Mouse (Mus musculus): ENCODE results near the gene Slc40a1. TPM values are rescaled to one million over a fixed set of nuclear protein-coding genes. Genes with fewer than 3 reads are reported as not detected.

The Slc40a1 gene
- polyA plus RNA-seq, 1 experiment from 2014 or later: 101 TPM

- peaks cover 4% of the 10 kb centered on the region; the same call in 1 of the 2 replicates for H3K27me3 ChIP-seq (ENCODE audit: control insufficient read depth, insufficient read depth, low read length)
- no peak overlapping the region for H3K27ac ChIP-seq (ENCODE audit: low read depth, low read length)
- H3K36me3 ChIP-seq (ENCODE audit: control insufficient read depth, insufficient read depth, low read length): peaks cover 3% of the 10 kb centered on the region; the same call in 1 of the 2 replicates
- 0 out of 2 replicates have a peak, but pooled peaks cover 3% of the 10 kb centered on the region for H3K4me1 ChIP-seq (ENCODE audit: control insufficient read depth, insufficient read depth, low read length)
- peak overlapping the region; percentile 86 for H3K4me2 ChIP-seq (replicated peaks; ENCODE audit: low read depth, low read length)
- ATAC-seq (ENCODE audit: low FRiP score, low TSS enrichment): no peak
- H3K9me3 ChIP-seq (ENCODE audit: control insufficient read depth, low read length): no peaks in the 10 kb centered on the region
- WGBS: 28% methylated on average over 4 of the region's 4 CpGs
- H3K9ac ChIP-seq (ENCODE audit: low read depth, low read length): no peak overlapping the region
- H3K4me3 ChIP-seq (ENCODE audit: low read length): peak overlapping the region; percentile 69; the same call in 1 of the 2 replicates
Measured at GRCm38 (mm10) chr1:45923306-45923705, 3.0 kb downstream of the Slc40a1 start.

DNA sequence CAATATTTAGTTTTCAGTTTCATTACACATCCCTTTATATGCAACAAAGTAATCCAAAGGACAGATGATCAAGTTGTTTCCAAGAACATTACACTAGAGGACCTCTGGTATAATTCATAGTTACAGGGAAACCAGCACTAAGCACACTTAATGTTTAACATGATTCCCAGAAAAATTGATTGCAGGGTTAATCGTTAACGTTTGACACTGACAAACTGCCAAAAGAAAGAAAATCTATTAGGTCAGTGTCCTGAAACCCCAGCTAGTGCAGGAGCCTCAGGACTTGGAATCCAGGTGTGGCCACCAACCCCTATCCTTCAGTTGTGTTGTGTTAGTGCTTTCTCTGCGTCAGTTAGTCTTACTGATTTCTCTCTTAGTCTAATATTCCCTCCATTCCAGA is 5.6 kb downstream of the Slc40a1 start:
- Histone ChIP-seq H3K4me1 (ENCODE audit: control insufficient read depth, insufficient read depth, low read length) (no peaks in the 10 kb centered on the region), H3K36me3 (ENCODE audit: control insufficient read depth, insufficient read depth, low read length) (peaks cover 12% of the 10 kb centered on the region; the same call in 1 of the 2 replicates), H3K9me3 (ENCODE audit: control insufficient read depth, low read length) (no peaks in the 10 kb centered on the region), H3K4me3 (ENCODE audit: low read length) (no peak overlapping the region), H3K9ac (ENCODE audit: low read depth, low read length) (no peak overlapping the region), H3K27me3 (ENCODE audit: control insufficient read depth, insufficient read depth, low read length) (no peaks in the 10 kb centered on the region), H3K4me2 (replicated peaks; ENCODE audit: low read depth, low read length) (no peak overlapping the region), H3K27ac (ENCODE audit: low read depth, low read length) (no peak overlapping the region)
- no peak for ATAC-seq (ENCODE audit: low FRiP score, low TSS enrichment)
- 64% methylated on average over 3 of the region's 3 CpGs for WGBS

DNA sequence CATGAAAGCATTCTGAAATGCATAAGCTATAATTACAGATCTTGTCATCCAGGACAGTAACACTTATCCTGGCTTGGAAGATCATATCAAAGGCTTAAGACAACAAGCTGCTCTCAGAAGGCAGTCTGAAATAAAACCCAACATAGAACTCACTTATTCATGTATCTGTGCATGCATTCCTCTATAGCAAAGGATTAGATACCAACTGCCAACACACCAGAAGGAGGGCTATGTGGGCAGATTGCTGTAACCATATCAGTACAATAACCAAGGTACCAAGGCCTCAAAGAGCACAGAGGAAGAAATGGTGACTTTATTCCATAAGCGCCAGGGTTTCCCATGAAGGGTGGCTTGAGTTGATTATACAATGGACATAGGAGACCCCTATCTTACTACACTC is 6.6 kb downstream of the Slc40a1 start:
- H3K4me1 ChIP-seq (ENCODE audit: control insufficient read depth, insufficient read depth, low read length): no peaks in the 10 kb centered on the region
- no peak overlapping the region for H3K27ac ChIP-seq (ENCODE audit: low read depth, low read length)
- H3K4me2 ChIP-seq (replicated peaks; ENCODE audit: low read depth, low read length): no peak overlapping the region
- H3K9me3 ChIP-seq (ENCODE audit: control insufficient read depth, low read length): no peaks in the 10 kb centered on the region
- no peak for ATAC-seq (ENCODE audit: low FRiP score, low TSS enrichment)
- no peak overlapping the region for H3K9ac ChIP-seq (ENCODE audit: low read depth, low read length)
- H3K27me3 ChIP-seq (ENCODE audit: control insufficient read depth, insufficient read depth, low read length): no peaks in the 10 kb centered on the region
- 94% methylated on average over 1 of the region's 1 CpGs for WGBS
- peaks cover 12% of the 10 kb centered on the region; the same call in 1 of the 2 replicates for H3K36me3 ChIP-seq (ENCODE audit: control insufficient read depth, insufficient read depth, low read length)
- no peak overlapping the region for H3K4me3 ChIP-seq (ENCODE audit: low read length)

DNA sequence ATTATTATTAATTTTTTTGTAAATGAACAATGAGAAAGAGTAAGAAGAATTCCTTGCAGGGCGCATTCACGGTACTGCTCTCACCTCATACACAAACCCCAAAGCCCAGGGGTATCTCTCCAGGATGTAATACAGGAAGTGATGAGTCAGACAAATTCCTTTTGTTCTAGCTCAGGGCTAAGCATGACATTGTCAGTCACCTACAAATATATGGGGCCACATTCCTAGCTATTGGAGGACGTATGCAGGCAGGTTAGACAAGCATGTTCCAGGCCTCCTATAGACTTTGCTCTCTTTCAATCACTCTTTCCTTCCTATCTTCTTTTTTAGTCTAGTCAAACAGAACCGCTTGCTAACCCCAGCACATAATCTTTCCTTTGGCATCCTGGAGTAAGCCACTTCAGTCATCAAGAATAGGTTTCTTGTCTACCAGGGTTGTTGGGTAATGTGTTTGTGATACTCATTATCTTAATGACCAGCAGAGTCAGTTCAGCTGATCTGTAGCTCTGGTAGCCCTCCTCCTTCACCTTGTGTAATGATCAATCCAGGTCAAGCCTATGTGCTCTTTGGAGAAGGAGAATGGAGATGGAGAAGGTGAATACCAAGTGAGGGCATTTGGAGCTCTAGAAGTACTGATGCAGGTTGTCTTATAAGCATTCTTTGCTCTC is 9.1 kb downstream of the Slc40a1 start:
- peaks cover 12% of the 10 kb centered on the region; the same call in 1 of the 2 replicates for H3K36me3 ChIP-seq (ENCODE audit: control insufficient read depth, insufficient read depth, low read length)
- H3K4me2 ChIP-seq (replicated peaks; ENCODE audit: low read depth, low read length): no peak overlapping the region
- H3K4me3 ChIP-seq (ENCODE audit: low read length): no peak overlapping the region
- no peak overlapping the region for H3K9ac ChIP-seq (ENCODE audit: low read depth, low read length)
- H3K27me3 ChIP-seq (ENCODE audit: control insufficient read depth, insufficient read depth, low read length): no peaks in the 10 kb centered on the region
- no peaks in the 10 kb centered on the region for H3K4me1 ChIP-seq (ENCODE audit: control insufficient read depth, insufficient read depth, low read length)
- WGBS: 76% methylated on average over 4 of the region's 4 CpGs
- no peaks in the 10 kb centered on the region for H3K9me3 ChIP-seq (ENCODE audit: control insufficient read depth, low read length)
- no peak overlapping the region for H3K27ac ChIP-seq (ENCODE audit: low read depth, low read length)
- ATAC-seq (ENCODE audit: low FRiP score, low TSS enrichment): no peak

DNA sequence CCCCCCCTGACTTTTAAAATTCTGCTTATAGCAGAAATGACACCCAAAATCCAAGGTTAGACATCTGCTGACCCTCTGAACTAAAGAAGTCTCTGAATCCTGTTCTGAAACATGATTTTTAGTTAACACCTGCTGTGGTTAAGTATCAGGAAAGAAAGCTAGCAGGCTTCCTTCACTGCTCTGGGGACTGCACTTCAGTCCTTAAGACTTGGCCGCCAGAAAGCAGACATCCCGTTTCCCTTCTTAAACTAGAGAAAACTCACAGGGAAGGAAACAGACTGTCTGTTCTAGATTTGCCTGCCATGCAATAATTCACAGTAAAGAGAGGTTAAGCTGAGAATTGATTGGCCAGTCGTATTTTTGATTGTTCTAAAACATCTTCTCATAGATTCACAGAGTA is 10.1 kb downstream of the Slc40a1 start:
- H3K4me2 ChIP-seq (replicated peaks; ENCODE audit: low read depth, low read length): no peak overlapping the region
- H3K27ac ChIP-seq (ENCODE audit: low read depth, low read length): no peak overlapping the region
- no peaks in the 10 kb centered on the region for H3K9me3 ChIP-seq (ENCODE audit: control insufficient read depth, low read length)
- WGBS: 64% methylated on average over 3 of the region's 3 CpGs
- H3K9ac ChIP-seq (ENCODE audit: low read depth, low read length): no peak overlapping the region
- H3K27me3 ChIP-seq (ENCODE audit: control insufficient read depth, insufficient read depth, low read length): no peaks in the 10 kb centered on the region
- H3K36me3 ChIP-seq (ENCODE audit: control insufficient read depth, insufficient read depth, low read length): peaks cover 12% of the 10 kb centered on the region; the same call in 1 of the 2 replicates
- H3K4me3 ChIP-seq (ENCODE audit: low read length): no peak overlapping the region
- H3K4me1 ChIP-seq (ENCODE audit: control insufficient read depth, insufficient read depth, low read length): no peaks in the 10 kb centered on the region
- no peak for ATAC-seq (ENCODE audit: low FRiP score, low TSS enrichment)

DNA sequence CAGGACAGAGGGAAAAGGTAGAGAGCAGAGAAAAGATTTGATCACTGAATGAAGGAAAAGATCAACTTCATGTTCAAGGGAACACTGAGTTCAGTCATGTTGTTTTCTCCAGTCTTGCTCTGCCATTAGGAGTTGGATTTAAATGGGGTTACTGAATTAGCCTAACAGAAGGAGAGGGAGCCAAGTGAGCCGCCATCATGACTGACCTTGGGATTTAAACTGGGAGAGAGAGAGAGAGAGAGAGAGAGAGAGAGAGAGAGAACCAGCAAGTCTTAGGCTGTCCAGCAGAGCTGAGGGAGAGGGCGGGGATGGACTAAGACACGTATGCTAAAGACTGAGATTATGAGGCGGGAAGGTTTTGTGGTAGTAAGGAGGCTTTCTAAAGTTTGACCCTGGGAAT is 12.1 kb downstream of the Slc40a1 start:
- Histone ChIP-seq H3K4me3 (ENCODE audit: low read length) (no peak overlapping the region), H3K4me2 (replicated peaks; ENCODE audit: low read depth, low read length) (no peak overlapping the region), H3K36me3 (ENCODE audit: control insufficient read depth, insufficient read depth, low read length) (peaks cover 12% of the 10 kb centered on the region; the same call in 1 of the 2 replicates), H3K9me3 (ENCODE audit: control insufficient read depth, low read length) (no peaks in the 10 kb centered on the region), H3K9ac (ENCODE audit: low read depth, low read length) (no peak overlapping the region), H3K27ac (ENCODE audit: low read depth, low read length) (no peak overlapping the region), H3K27me3 (ENCODE audit: control insufficient read depth, insufficient read depth, low read length) (no peaks in the 10 kb centered on the region), H3K4me1 (ENCODE audit: control insufficient read depth, insufficient read depth, low read length) (no peaks in the 10 kb centered on the region)
- WGBS: 84% methylated on average over 4 of the region's 4 CpGs
- ATAC-seq (ENCODE audit: low FRiP score, low TSS enrichment): no peak

DNA sequence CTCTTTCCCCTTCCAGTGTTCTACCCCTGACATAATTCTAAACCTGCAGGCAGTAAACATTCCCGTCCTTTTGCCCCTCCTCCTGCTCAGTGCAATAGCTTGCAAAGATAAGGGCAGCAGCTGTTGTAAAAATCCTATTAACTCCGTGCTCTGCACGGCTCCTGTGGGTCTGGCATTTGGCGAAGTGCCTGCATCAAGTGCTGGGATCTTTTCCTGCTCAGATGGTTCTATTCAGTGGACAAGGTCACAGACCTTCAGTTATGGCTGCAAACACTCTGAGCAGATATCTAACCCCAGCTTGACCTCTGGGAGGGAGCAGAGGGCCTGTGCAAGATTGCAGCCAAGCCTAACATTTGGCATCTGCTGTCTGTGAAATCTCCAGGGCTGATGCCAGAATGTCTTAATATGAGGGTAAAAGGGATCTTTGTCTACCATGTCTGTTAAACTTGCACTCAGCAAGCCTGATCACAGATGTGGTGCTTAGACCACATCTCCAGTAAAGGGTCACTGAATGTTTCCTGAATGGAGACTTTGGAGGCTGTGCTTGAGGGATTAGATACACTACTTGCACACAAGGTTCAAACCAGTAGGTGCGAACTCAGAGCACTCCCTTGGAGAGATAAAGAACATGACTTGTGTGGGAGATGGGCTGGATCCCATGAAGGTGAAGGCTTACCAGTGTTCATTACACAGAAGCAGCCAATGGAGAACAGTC is 21.1 kb downstream of the Slc40a1 start:
- H3K9me3 ChIP-seq (ENCODE audit: control insufficient read depth, low read length): no peaks in the 10 kb centered on the region
- WGBS: 13% methylated on average over 5 of the region's 5 CpGs
- H3K36me3 ChIP-seq (ENCODE audit: control insufficient read depth, insufficient read depth, low read length): no peaks in the 10 kb centered on the region
- no peak overlapping the region for H3K9ac ChIP-seq (ENCODE audit: low read depth, low read length)
- H3K4me2 ChIP-seq (replicated peaks; ENCODE audit: low read depth, low read length): no peak overlapping the region
- H3K27ac ChIP-seq (ENCODE audit: low read depth, low read length): peak overlapping the region; percentile 67
- no peak overlapping the region for H3K4me3 ChIP-seq (ENCODE audit: low read length)
- H3K27me3 ChIP-seq (ENCODE audit: control insufficient read depth, insufficient read depth, low read length): no peaks in the 10 kb centered on the region
- H3K4me1 ChIP-seq (ENCODE audit: control insufficient read depth, insufficient read depth, low read length): peaks cover 9% of the 10 kb centered on the region; the same call in 1 of the 2 replicates
- peak; percentile 93 for ATAC-seq (ENCODE audit: low FRiP score, low TSS enrichment)

DNA sequence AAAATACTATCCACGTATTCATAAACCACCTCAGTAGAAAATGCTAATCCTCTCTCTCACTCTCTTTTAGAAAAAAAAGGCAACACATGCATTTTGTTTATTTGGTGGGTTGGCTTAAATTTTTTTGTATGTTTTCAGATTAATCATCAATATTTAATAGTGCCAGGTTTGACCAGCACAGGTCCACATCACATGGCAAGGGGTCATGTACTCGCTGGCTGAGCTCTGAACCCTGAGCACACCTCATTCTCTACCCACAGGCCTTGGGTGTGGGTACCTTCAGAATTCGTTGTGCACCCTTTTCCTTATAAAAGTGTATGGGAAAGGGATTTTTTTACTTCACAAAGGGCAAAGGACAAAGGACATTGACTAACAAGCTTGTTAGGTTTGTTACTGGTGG is 22.2 kb downstream of the Slc40a1 start:
- Histone ChIP-seq H3K9me3 (ENCODE audit: control insufficient read depth, low read length) (no peaks in the 10 kb centered on the region), H3K4me3 (ENCODE audit: low read length) (no peak overlapping the region), H3K36me3 (ENCODE audit: control insufficient read depth, insufficient read depth, low read length) (no peaks in the 10 kb centered on the region), H3K4me1 (ENCODE audit: control insufficient read depth, insufficient read depth, low read length) (peaks cover 9% of the 10 kb centered on the region; the same call in 1 of the 2 replicates), H3K9ac (ENCODE audit: low read depth, low read length) (no peak overlapping the region), H3K27me3 (ENCODE audit: control insufficient read depth, insufficient read depth, low read length) (no peaks in the 10 kb centered on the region), H3K27ac (ENCODE audit: low read depth, low read length) (no peak overlapping the region), H3K4me2 (replicated peaks; ENCODE audit: low read depth, low read length) (no peak overlapping the region)
- 91% methylated on average over 3 of the region's 3 CpGs for WGBS
- no peak for ATAC-seq (ENCODE audit: low FRiP score, low TSS enrichment)

GRCm38 (mm10) chr1:45898044-45898443 is 28.3 kb downstream of the Slc40a1 start:
- Histone ChIP-seq H3K9ac (ENCODE audit: low read depth, low read length) (no peak overlapping the region), H3K4me2 (replicated peaks; ENCODE audit: low read depth, low read length) (no peak overlapping the region), H3K4me3 (ENCODE audit: low read length) (no peak overlapping the region), H3K4me1 (ENCODE audit: control insufficient read depth, insufficient read depth, low read length) (no peaks in the 10 kb centered on the region), H3K36me3 (ENCODE audit: control insufficient read depth, insufficient read depth, low read length) (no peaks in the 10 kb centered on the region), H3K27ac (ENCODE audit: low read depth, low read length) (no peak overlapping the region), H3K27me3 (ENCODE audit: control insufficient read depth, insufficient read depth, low read length) (no peaks in the 10 kb centered on the region), H3K9me3 (ENCODE audit: control insufficient read depth, low read length) (no peaks in the 10 kb centered on the region)
- no peak for ATAC-seq (ENCODE audit: low FRiP score, low TSS enrichment)
- WGBS: 31% methylated on average over 1 of the region's 1 CpGs

Measured in kidney, embryonic 14.5 days (tissue).